Mouse (Mus musculus) G1E (cell line): ENCODE measurements at regions not wholly inside any gene's neighbourhood (a gene's known extent, or its start where the extent isn't known, plus 50 kb on each side); places are given as distances from the start of the nearest gene placed in this dataset.

ENCODE experiments used
- ATAC-seq: 2 replicates; pipeline ENCODE4 v1.8.0; 2016; ENCODE audit warnings: mild to moderate bottlenecking; ENCODE audit not compliant: insufficient number of reproducible peaks, poor library complexity, low FRiP score, severe bottlenecking; ENCODE audit errors: extremely low read depth
- DNase-seq: peaks from one replicate; pipeline ENCODE4 v3.0.0; 2012; ENCODE audit warnings: low spot score
- H3K27me3 ChIP-seq: 2 replicates; pipeline ENCODE4 v1.6.1; 2012; ENCODE audit warnings: mild to moderate bottlenecking, low read length, inconsistent platforms; ENCODE audit not compliant: insufficient read depth
- H3K36me3 ChIP-seq: replicated peaks from 2 replicates; pipeline ENCODE3; 2012; ENCODE audit warnings: mild to moderate bottlenecking, inconsistent platforms
- H3K4me1 ChIP-seq: 2 replicates; pipeline ENCODE4 v1.6.1; 2012; ENCODE audit warnings: low read depth, low read length, inconsistent platforms, mixed read lengths; ENCODE audit not compliant: insufficient read depth
- H3K4me3 ChIP-seq: 2 replicates; pipeline ENCODE4 v1.5.1; 2012; ENCODE audit warnings: low read depth, mild to moderate bottlenecking, inconsistent platforms, low read length, moderate library complexity, mixed read lengths
- H3K9me3 ChIP-seq: replicated peaks from 2 replicates; pipeline ENCODE4 v1.6.1; 2012; ENCODE audit warnings: inconsistent platforms
- CTCF ChIP-seq: IDR thresholded peaks from 2 replicates; pipeline ENCODE4 v1.5.1; 2012; ENCODE audit warnings: low read depth, low read length, inconsistent platforms, mixed read lengths
- GATA1 ChIP-seq: IDR thresholded peaks from 2 replicates; pipeline ENCODE4 v1.6.1; 2012; ENCODE audit warnings: borderline replicate concordance, low read length, inconsistent platforms, mixed read lengths
- GATA2 ChIP-seq: IDR thresholded peaks from 2 replicates; pipeline ENCODE4 v1.6.1; 2012; ENCODE audit warnings: low read depth, low read length, inconsistent platforms, borderline replicate concordance
- POLR2AphosphoS5 ChIP-seq: IDR thresholded peaks from 2 replicates; pipeline ENCODE4 v1.6.1; 2012; ENCODE audit warnings: low read depth, low read length, inconsistent platforms; ENCODE audit not compliant: insufficient replicate concordance
- TAL1 ChIP-seq: conservative IDR thresholded peaks from 2 replicates; pipeline ENCODE4 v1.6.1; 2012; ENCODE audit warnings: low read depth, low read length, inconsistent platforms, mixed read lengths

DNA sequence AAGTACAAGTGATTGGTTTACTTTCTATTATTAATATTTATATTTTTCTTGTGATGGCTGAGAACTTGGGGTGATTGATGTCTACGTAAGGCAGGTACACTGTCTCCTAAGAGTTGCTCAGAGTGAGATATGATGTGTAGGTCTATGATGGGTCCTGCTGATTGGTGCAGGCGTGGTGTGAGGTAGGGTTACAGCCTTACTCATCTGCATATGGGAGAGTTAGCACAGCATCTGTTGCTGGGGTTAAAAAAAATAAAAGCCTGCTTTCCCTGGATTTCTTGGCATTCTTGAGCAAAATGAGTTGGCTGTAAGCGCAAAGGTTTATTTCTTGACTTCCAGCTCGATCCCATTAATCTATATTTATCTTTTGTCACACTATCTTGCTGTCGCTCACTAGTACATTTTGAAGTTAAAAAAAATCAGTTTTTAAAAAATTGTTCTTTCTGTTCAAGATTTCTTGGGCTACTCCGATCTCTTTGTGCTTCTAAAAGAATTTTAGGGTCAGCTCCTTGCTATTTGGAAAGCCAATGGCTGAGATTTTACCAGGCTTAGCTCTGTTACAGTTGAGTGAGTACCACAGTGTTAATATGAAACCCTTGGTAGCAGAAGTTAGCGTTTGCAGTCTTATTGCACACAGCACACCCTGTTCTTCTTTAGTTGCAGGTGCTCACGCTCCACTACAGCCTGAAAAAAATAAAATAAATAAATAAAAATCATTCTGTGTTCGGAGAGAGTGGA, 482.0 kb downstream of the Plekhb2 start:
- no peaks in the 10 kb centered on the region for H3K9me3 ChIP-seq
- no peaks in the 10 kb centered on the region for H3K27me3 ChIP-seq
- ATAC-seq = no peak
- H3K36me3 ChIP-seq = no peaks in the 10 kb centered on the region
- no peaks in the 10 kb centered on the region for H3K4me1 ChIP-seq
- no peak overlapping the region for H3K4me3 ChIP-seq
- DNase-seq = no peak
- no peak for TF ChIP-seq CTCF
- no peak for TF ChIP-seq GATA1
- TF ChIP-seq GATA2 = no peak
- TF ChIP-seq TAL1 = no peak
- TF ChIP-seq POLR2AphosphoS5 = no peak

DNA sequence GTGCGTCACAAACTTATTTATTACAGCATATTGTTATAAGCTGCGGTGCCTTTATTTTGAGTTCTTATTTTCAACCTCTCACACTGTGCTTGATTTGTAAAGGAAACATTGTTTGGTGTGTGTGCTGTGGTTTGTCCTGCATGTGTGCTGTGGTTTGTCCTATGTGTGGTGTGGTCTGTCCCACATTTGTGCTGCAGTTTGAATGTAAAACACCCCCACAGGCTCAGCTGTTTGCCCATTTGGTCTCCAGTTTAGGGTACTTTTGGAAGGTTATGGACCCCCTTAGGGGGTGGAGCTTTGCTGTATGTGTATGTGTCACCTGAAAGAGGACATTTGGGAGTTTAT, 482.5 kb downstream of the Plekhb2 start:
- no peak overlapping the region for H3K4me3 ChIP-seq
- ATAC-seq (no peak), DNase-seq (no peak)
- TF ChIP-seq GATA2 (no peak), CTCF (no peak), TAL1 (no peak), POLR2AphosphoS5 (no peak), GATA1 (no peak)
- no peaks in the 10 kb centered on the region for H3K27me3 ChIP-seq
- H3K9me3 ChIP-seq = no peaks in the 10 kb centered on the region
- H3K4me1 ChIP-seq = no peaks in the 10 kb centered on the region
- no peaks in the 10 kb centered on the region for H3K36me3 ChIP-seq

GRCm38 (mm10) chr1:35337647-35338046, 487.9 kb downstream of the Plekhb2 start:
- Histone ChIP-seq H3K36me3 (no peaks in the 10 kb centered on the region), H3K4me1 (no peaks in the 10 kb centered on the region), H3K4me3 (no peak overlapping the region), H3K9me3 (no peaks in the 10 kb centered on the region), H3K27me3 (no peaks in the 10 kb centered on the region)
- TF ChIP-seq GATA1 (no peak), GATA2 (no peak), POLR2AphosphoS5 (no peak), TAL1 (no peak), CTCF (no peak)
- ATAC-seq = no peak
- DNase-seq = no peak

DNA sequence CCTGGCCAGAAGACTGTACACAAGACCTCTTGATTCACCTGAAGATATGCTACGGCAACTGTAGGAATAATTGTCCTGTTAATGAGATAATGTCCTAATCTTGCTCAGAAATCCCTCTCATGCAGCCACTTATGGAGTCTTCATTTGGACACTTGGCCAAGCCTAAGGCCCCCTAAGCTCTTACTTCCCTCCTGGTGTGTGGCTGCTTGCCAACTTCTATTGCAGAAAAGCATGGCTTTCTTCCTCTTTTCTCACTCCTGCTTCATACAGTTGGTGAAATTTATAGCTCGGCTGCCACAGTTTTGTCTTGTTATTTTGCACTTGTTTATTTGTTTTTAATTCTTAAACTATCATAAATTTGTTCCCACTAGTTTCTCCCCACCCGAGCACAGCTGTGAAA, 488.4 kb downstream of the Plekhb2 start:
- Histone ChIP-seq H3K27me3 (no peaks in the 10 kb centered on the region), H3K4me1 (no peaks in the 10 kb centered on the region), H3K36me3 (no peaks in the 10 kb centered on the region), H3K4me3 (no peak overlapping the region), H3K9me3 (no peaks in the 10 kb centered on the region)
- no peak for ATAC-seq
- DNase-seq = no peak
- TF ChIP-seq CTCF = no peak
- no peak for TF ChIP-seq POLR2AphosphoS5
- TF ChIP-seq GATA1 = no peak

DNA sequence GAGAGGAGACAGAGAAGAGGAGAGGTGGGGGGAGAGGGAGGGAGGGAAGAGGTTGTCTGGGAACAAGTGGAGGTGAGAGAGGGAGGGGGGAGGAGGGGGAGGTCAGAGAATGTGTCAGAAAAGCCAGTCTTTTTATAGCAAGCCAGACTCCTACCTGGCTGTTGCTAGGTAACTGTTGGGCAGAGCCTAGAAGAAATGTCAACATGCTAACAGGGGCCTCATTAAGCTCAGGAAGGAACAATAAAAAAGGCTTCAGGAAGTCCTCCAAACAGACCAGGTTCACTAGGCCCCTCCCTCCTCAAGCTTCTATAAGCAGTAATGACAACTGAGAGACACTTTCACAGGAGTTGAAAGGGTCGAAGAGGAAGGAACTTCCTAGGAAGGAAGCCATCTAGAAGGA, 494.8 kb downstream of the Plekhb2 start:
- DNase-seq = no peak
- no peaks in the 10 kb centered on the region; the same call in 1 of the 2 replicates for H3K27me3 ChIP-seq
- H3K4me1 ChIP-seq = no peaks in the 10 kb centered on the region
- no peak for ATAC-seq
- TF ChIP-seq GATA1 (no peak), TAL1 (no peak), GATA2 (no peak), CTCF (no peak), POLR2AphosphoS5 (no peak)
- H3K4me3 ChIP-seq = no peak overlapping the region
- H3K36me3 ChIP-seq = no peaks in the 10 kb centered on the region
- no peaks in the 10 kb centered on the region for H3K9me3 ChIP-seq

DNA sequence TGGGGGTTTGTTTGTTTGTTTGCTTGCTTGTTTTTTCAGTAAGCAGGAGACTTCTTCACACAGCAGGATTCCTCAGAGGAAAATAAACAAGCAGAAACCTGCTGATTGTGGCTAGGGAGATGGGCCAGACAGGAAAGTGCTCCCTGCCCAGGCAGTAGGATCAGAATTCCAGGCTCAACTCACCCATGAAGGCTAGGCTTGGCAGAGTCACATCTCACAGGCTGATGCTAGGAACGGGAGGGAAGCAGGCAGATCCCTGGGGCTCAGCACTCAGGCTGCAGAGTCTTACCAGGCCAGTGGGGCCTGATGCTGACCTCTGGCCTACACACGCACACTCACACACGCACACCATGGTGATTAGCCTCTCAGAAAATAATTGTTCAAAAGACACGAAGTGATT, 498.5 kb downstream of the Plekhb2 start:
- Histone ChIP-seq H3K36me3 (no peaks in the 10 kb centered on the region), H3K9me3 (no peaks in the 10 kb centered on the region), H3K27me3 (no peaks in the 10 kb centered on the region; the same call in none of the 2 replicates), H3K4me1 (no peaks in the 10 kb centered on the region), H3K4me3 (no peak overlapping the region)
- no peak for DNase-seq
- ATAC-seq = no peak
- no peak for TF ChIP-seq GATA2
- no peak for TF ChIP-seq POLR2AphosphoS5
- TF ChIP-seq TAL1 = no peak
- no peak for TF ChIP-seq GATA1
- no peak for TF ChIP-seq CTCF

DNA sequence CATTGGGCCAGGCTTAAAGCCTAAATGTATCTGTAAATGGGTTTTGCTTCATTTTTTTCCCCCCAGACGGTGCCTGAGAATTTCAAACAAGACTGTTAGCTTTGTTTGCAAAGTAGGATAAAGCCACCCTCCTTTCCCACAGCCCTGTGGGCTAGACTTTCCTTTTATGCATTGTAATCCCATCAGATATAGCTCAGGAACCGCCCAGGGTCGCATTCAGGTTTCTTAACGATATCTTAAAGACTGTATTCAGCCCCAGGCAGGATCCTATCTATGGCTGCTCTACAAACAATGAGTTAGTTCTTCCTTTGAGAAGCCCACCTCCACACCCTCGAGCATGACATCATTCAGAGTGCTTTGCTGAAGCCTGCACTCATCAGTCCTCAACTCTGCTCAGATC, 509.2 kb downstream of the Plekhb2 start:
- no peaks in the 10 kb centered on the region for H3K9me3 ChIP-seq
- no peak for TF ChIP-seq CTCF
- no peak for TF ChIP-seq GATA2
- TF ChIP-seq TAL1 = no peak
- TF ChIP-seq POLR2AphosphoS5 = no peak
- TF ChIP-seq GATA1 = no peak
- no peaks in the 10 kb centered on the region for H3K4me1 ChIP-seq
- no peaks in the 10 kb centered on the region for H3K36me3 ChIP-seq
- ATAC-seq (no peak), DNase-seq (no peak)
- H3K4me3 ChIP-seq = no peak overlapping the region
- no peaks in the 10 kb centered on the region for H3K27me3 ChIP-seq
